Mouse (Mus musculus) colon, adult 2 months (tissue): ENCODE measurements around the gene Pole4. TPM values are rescaled to one million over a fixed set of nuclear protein-coding genes. Genes with fewer than 3 reads are reported as not detected.

Experiments used
- polyA plus RNA-seq: library from polyadenylated mRNA; depleted of rRNA; stranded (reverse); fragments of >200 nt; gene quantifications from 2 replicates; pipeline ENCODE4 v1.2.3, GENCODE M21; 2012; rRNA removed

The Pole4 gene
- 21.2 and 25.7 TPM in 2 replicates for polyA plus RNA-seq

DNA sequence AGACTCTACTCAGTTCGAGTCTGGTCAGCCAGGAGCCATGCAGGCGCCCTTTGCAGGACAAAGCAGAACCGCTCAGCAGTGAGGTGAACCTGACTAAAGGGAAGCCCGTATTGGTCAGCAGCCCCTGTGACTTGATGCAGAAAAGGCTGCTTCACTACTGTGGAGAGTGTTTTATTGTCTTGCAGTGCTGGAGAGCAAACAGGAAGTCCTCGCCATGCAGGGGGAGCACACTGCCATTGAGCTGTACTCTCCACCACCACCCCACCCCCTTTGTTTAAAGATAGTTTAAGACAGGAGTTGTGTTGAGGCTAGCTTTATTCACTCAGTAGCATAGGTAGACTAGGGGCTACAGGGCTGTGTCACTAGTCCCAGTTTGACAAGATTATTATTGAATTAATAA, at the start of gene Pole4:
Gene Pole4, minus strand, starts transcription at position 145 of the 400 bp plus-strand sequence.

Other genes with a start within 250 kb of the Pole4 start
- 31.0 and 38.0 TPM in 2 replicates for gene Hk2, start 69.1 kb upstream of the Pole4 start, polyA plus RNA-seq
- 1.1 and 1.6 TPM in 2 replicates for gene Sema4f, start 234.4 kb upstream of the Pole4 start, polyA plus RNA-seq
- gene M1ap, start 241.5 kb upstream of the Pole4 start, polyA plus RNA-seq, result 0.44 and 0.59 TPM in 2 replicates